Comparison of ENCODE assay signal across 11 mouse cellular contexts in the genomic region with DNA sequence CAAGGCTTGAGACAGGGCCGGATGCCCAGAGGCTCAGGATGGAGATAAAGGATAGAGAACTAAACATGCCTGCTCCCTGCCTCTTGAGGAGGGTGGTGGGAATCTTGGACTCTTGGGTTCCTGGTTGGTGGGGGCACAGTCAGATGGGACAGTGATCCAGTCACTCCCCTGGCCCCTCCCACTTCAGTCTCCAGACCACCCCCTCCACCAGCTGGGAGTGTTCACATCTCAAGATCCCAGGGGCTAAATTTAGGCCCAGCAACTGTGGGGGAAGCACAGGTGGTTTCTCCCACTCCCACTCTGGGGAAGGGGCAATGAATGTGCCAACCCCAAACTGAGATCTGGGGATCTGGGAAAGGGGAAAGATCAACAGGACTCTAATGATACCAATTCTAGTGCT. TPM values are rescaled to one million over a fixed set of nuclear protein-coding genes. Genes with fewer than 3 reads are reported as not detected.
DNase-seq lines count a peak whose midpoint lies in the region; ATAC-seq and TF ChIP-seq lines count a peak whose summit lies in the region.
"Had no signal": no experiment of that assay in that cellular context is flagged by ENCODE, and none has a peak within 500 bp of the region (broad histone marks: within the 10 kb centered on the region; RNA-seq: fewer than 3 reads in every experiment).

No protein-coding gene starts in this region.

- peaks cover 19% of the 10 kb centered on the region for H3K4me1 ChIP-seq in kidney, adult 2 months (ENCODE audit: control insufficient read depth, insufficient read depth, low read length)
- H3K4me1 ChIP-seq in cortical plate, adult 2 months (ENCODE audit: control insufficient read depth, insufficient read depth, low read length) = no peaks in the 10 kb centered on the region
- peaks cover 6% of the 10 kb centered on the region; the same call in 1 of the 2 replicates for H3K4me1 ChIP-seq in intestine, embryonic 14.5 days (replicated peaks; ENCODE audit: control insufficient read depth, insufficient read depth, low read length)
- peaks cover 16% of the 10 kb centered on the region for H3K4me1 ChIP-seq in liver, embryonic 16.5 days (ENCODE audit: control insufficient read depth, low read depth, low read length)
- H3K4me1 ChIP-seq in forebrain, embryonic 15.5 days = peaks cover 14% of the 10 kb centered on the region

- TF ChIP-seq CTCF in kidney, adult 2 months (conservative IDR thresholded peaks at IDR 0.05; ENCODE audit: insufficient read depth, insufficient read length, low read depth, low read length) = no peak
- no peak for TF ChIP-seq CTCF in cortical plate, adult 2 months (IDR thresholded peaks at IDR 0.05; ENCODE audit: extremely low read depth, insufficient read depth, low read length)

- 48% methylated on average over 1 of the region's 1 CpGs for WGBS in kidney, adult 2 months
- 44% methylated on average over 1 of the region's 1 CpGs for WGBS in intestine, embryonic 14.5 days
- WGBS in liver, embryonic 16.5 days (ENCODE audit: insufficient replicate concordance) = 40% methylated on average over 1 of the region's 1 CpGs
- WGBS in forebrain, embryonic 15.5 days = 19% methylated on average over 1 of the region's 1 CpGs

- no peak for TF ChIP-seq POLR2A in kidney, adult 2 months (IDR thresholded peaks at IDR 0.05; ENCODE audit: low read depth, low read length)
- no peak for TF ChIP-seq POLR2A in cortical plate, adult 2 months (IDR thresholded peaks at IDR 0.05; ENCODE audit: extremely low read depth, insufficient read depth, low read length)

- H3K36me3 ChIP-seq in kidney, adult 2 months (ENCODE audit: control insufficient read depth, insufficient read depth, low read length) = no peaks in the 10 kb centered on the region; the same call in 1 of the 2 replicates
- no peaks in the 10 kb centered on the region for H3K36me3 ChIP-seq in intestine, embryonic 14.5 days (ENCODE audit: control insufficient read depth, insufficient read depth, low read length)
- H3K36me3 ChIP-seq in liver, embryonic 16.5 days (ENCODE audit: control insufficient read depth, insufficient read depth) = no peaks in the 10 kb centered on the region
- H3K36me3 ChIP-seq in forebrain, embryonic 15.5 days = no peaks in the 10 kb centered on the region

- no peaks in the 10 kb centered on the region for H3K27me3 ChIP-seq in kidney, adult 2 months (replicated peaks; ENCODE audit: control insufficient read depth, insufficient read depth, low read length)
- H3K27me3 ChIP-seq in intestine, embryonic 14.5 days (replicated peaks; ENCODE audit: control insufficient read depth, insufficient read depth, low read length) = peaks cover 37% of the 10 kb centered on the region
- peaks cover 61% of the 10 kb centered on the region for H3K27me3 ChIP-seq in liver, embryonic 16.5 days (ENCODE audit: control insufficient read depth, insufficient read depth, low read depth, low read length)
- H3K27me3 ChIP-seq in forebrain, embryonic 15.5 days = peaks cover 26% of the 10 kb centered on the region

- H3K4me2 ChIP-seq in intestine, embryonic 14.5 days (ENCODE audit: low read length) = peak overlapping the region; percentile 91
- peak overlapping the region; percentile 73 for H3K4me2 ChIP-seq in liver, embryonic 16.5 days (ENCODE audit: low read depth, low read length)
- no peak overlapping the region for H3K4me2 ChIP-seq in forebrain, embryonic 15.5 days (replicated peaks)

- ATAC-seq in intestine, embryonic 14.5 days (replicated peaks; ENCODE audit: low FRiP score, low TSS enrichment, low read depth) = no peak
- ATAC-seq in liver, embryonic 16.5 days (ENCODE audit: low read depth) = no peak
- ATAC-seq in forebrain, embryonic 15.5 days (replicated peaks) = no peak
- ATAC-seq: inflammation-experienced regulatory T-cells, adult 6 months had no signal

- H3K27ac ChIP-seq in kidney, adult 2 months (ENCODE audit: insufficient read depth, low read depth, low read length) = peak overlapping the region; percentile 84
- no peak overlapping the region for H3K27ac ChIP-seq in cortical plate, adult 2 months (ENCODE audit: insufficient read depth, low read length)
- H3K27ac ChIP-seq in intestine, embryonic 14.5 days (ENCODE audit: low read depth) = peak overlapping the region; percentile 82
- H3K27ac ChIP-seq in liver, embryonic 16.5 days (ENCODE audit: low read length) = peak overlapping the region; percentile 67
- H3K27ac ChIP-seq in forebrain, embryonic 15.5 days (replicated peaks) = no peak overlapping the region

- peak overlapping the region; percentile 93 for H3K4me3 ChIP-seq in kidney, adult 2 months (ENCODE audit: insufficient read depth, low read depth, low read length)
- peak overlapping the region; percentile 23; the same call in 1 of the 2 replicates for H3K4me3 ChIP-seq in cortical plate, adult 2 months (ENCODE audit: insufficient read depth, low read length)
- H3K4me3 ChIP-seq in intestine, embryonic 14.5 days (ENCODE audit: low read depth, low read length) = peak overlapping the region; percentile 57
- peak overlapping the region; percentile 60 for H3K4me3 ChIP-seq in liver, embryonic 16.5 days (ENCODE audit: low read depth, low read length)
- H3K4me3 ChIP-seq in forebrain, embryonic 15.5 days = no peak overlapping the region

- peak overlapping the region; percentile 3; the same call in 1 of the 2 replicates for H3K9ac ChIP-seq in intestine, embryonic 14.5 days (ENCODE audit: low read length)
- H3K9ac ChIP-seq in liver, embryonic 16.5 days (ENCODE audit: low read depth, low read length) = no peak overlapping the region
- no peak overlapping the region for H3K9ac ChIP-seq in forebrain, embryonic 15.5 days (replicated peaks)

- DNase-seq in kidney, adult 2 months = peak; percentile 43
- no peak for DNase-seq in kidney, adult 11 months
- DNase-seq in intestine, embryonic 14.5 days (ENCODE audit: low spot score) = no peak
- DNase-seq in adipocyte (ENCODE audit: low spot score) = no peak
- no peak for DNase-seq in right cerebral cortex, postnatal 36 days (ENCODE audit: low spot score in 2 of 2)
- DNase-seq: adrenal gland, postnatal 10 days; cerebellum, postnatal 25 days had no signal

- no peaks in the 10 kb centered on the region for H3K9me3 ChIP-seq in intestine, embryonic 14.5 days (ENCODE audit: control insufficient read depth, low read length)
- no peaks in the 10 kb centered on the region for H3K9me3 ChIP-seq in liver, embryonic 16.5 days (replicated peaks; ENCODE audit: control insufficient read depth, low read length)
- H3K9me3 ChIP-seq in forebrain, embryonic 15.5 days = no peaks in the 10 kb centered on the region

RNA-seq across cellular contexts. Expression of gene Erbb3, which starts 1.3 kb away (rescaled TPM):
- polyA plus RNA-seq in kidney, adult 2 months (2012; rRNA removed) = 26.9 and 30.2 TPM in 2 replicates
- polyA plus RNA-seq in cortical plate, adult 2 months (2012; rRNA removed) = 7.6 and 9.1 TPM in 2 replicates
- 31.2 and 32.4 TPM in 2 replicates for polyA plus RNA-seq in intestine, embryonic 14.5 days (2014; fragmentation: Nextera tagmentation; extraction: Ambion mirVana)
- 4.2 and 5.2 TPM in 2 replicates for polyA plus RNA-seq in liver, embryonic 16.5 days (2015; fragmentation: Nextera tagmentation; extraction: Ambion mirVana)
- 0.42 TPM in 2 replicates for polyA plus RNA-seq in forebrain, embryonic 15.5 days (2015; fragmentation: Nextera tagmentation; extraction: Ambion mirVana)

RNA-seq across cellular contexts. Expression of gene Pa2g4, which starts 22.3 kb away (rescaled TPM):
- 18.5 and 25.1 TPM in 2 replicates for polyA plus RNA-seq in kidney, adult 2 months (2012; rRNA removed)
- 67.5 and 71.0 TPM in 2 replicates for polyA plus RNA-seq in cortical plate, adult 2 months (2012; rRNA removed)
- 248 and 252 TPM in 2 replicates for polyA plus RNA-seq in intestine, embryonic 14.5 days (2014; fragmentation: Nextera tagmentation; extraction: Ambion mirVana)
- polyA plus RNA-seq in liver, embryonic 16.5 days (2015; fragmentation: Nextera tagmentation; extraction: Ambion mirVana) = 96.2 and 103 TPM in 2 replicates
- polyA plus RNA-seq in forebrain, embryonic 15.5 days (2015; fragmentation: Nextera tagmentation; extraction: Ambion mirVana) = 146 and 149 TPM in 2 replicates

RNA-seq across cellular contexts. Expression of gene Rps26, which starts 38.4 kb away (rescaled TPM):
- 520 and 798 TPM in 2 replicates for polyA plus RNA-seq in kidney, adult 2 months (2012; rRNA removed)
- polyA plus RNA-seq in cortical plate, adult 2 months (2012; rRNA removed) = 354 and 390 TPM in 2 replicates
- polyA plus RNA-seq in intestine, embryonic 14.5 days (2014; fragmentation: Nextera tagmentation; extraction: Ambion mirVana) = 1,095 and 1,163 TPM in 2 replicates
- 301 and 353 TPM in 2 replicates for polyA plus RNA-seq in liver, embryonic 16.5 days (2015; fragmentation: Nextera tagmentation; extraction: Ambion mirVana)
- polyA plus RNA-seq in forebrain, embryonic 15.5 days (2015; fragmentation: Nextera tagmentation; extraction: Ambion mirVana) = 441 and 472 TPM in 2 replicates

RNA-seq across cellular contexts. Expression of gene Rpl41, which starts 39.0 kb away (rescaled TPM):
- 1,799 and 2,275 TPM in 2 replicates for polyA plus RNA-seq in kidney, adult 2 months (2012; rRNA removed)
- 2,251 and 2,284 TPM in 2 replicates for polyA plus RNA-seq in cortical plate, adult 2 months (2012; rRNA removed)
- polyA plus RNA-seq in intestine, embryonic 14.5 days (2014; fragmentation: Nextera tagmentation; extraction: Ambion mirVana) = 4,682 and 5,210 TPM in 2 replicates
- 2,106 and 2,245 TPM in 2 replicates for polyA plus RNA-seq in liver, embryonic 16.5 days (2015; fragmentation: Nextera tagmentation; extraction: Ambion mirVana)
- 2,336 and 2,513 TPM in 2 replicates for polyA plus RNA-seq in forebrain, embryonic 15.5 days (2015; fragmentation: Nextera tagmentation; extraction: Ambion mirVana)

RNA-seq across cellular contexts. Expression of gene Zc3h10, which starts 40.6 kb away (rescaled TPM):
- 10.0 and 11.3 TPM in 2 replicates for polyA plus RNA-seq in kidney, adult 2 months (2012; rRNA removed)
- polyA plus RNA-seq in cortical plate, adult 2 months (2012; rRNA removed) = 11.9 and 12.9 TPM in 2 replicates
- 11.3 TPM in 2 replicates for polyA plus RNA-seq in intestine, embryonic 14.5 days (2014; fragmentation: Nextera tagmentation; extraction: Ambion mirVana)
- 4.9 and 5.7 TPM in 2 replicates for polyA plus RNA-seq in liver, embryonic 16.5 days (2015; fragmentation: Nextera tagmentation; extraction: Ambion mirVana)
- 22.8 and 24.5 TPM in 2 replicates for polyA plus RNA-seq in forebrain, embryonic 15.5 days (2015; fragmentation: Nextera tagmentation; extraction: Ambion mirVana)

Comparison
In these comparisons a context has a peak if more than half of its experiments do, and no peak if none do; other contexts are left out.
1. H3K27ac ChIP-seq: peak in kidney, adult 2 months (single experiment), intestine, embryonic 14.5 days (single experiment) and liver, embryonic 16.5 days (single experiment); none in cortical plate, adult 2 months (single experiment) and forebrain, embryonic 15.5 days (single experiment).